Mouse (Mus musculus): Measurements from ENCODE around the gene Myzap.

Gene Myzap

DNA sequence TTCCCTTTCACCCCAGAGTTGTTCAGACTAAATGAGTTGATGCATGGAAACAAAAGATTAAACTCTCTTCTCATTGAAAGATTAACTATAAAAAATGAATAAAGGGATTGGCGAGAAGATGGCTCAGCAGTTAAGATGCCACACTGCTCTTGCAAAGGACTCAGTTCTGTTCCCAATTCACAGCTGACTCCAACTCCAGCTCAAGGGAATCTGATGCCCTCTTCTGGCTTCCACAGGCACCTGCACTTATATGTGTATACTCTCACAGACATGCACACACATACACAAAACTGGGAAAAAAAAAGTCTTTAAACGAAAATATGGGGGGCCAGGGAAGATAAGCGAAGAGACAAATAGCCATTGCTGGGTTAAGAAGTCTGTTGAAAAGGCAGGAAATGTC is 115.6 kb downstream of the Myzap start:
- no peak for DNase-seq

DNA sequence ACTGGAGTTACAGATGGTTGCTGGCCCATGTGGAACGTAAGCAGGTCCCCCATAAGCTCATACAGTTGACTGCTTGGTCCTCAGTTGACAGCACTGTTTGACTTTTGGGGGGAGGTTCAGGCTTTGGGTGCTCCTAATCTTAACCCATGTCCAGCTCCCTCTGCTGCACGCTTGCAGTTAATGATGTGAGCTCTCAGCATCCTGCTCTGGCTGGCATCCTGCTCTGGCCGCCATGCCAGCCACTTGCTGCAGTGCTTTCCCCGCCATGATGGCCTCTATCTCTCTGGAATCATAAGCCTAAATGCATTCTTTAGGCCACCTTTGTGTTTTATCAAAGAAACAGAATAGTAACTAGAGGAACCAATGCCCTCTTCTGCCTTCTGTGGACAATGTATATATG is 116.6 kb downstream of the Myzap start:
- no peak for DNase-seq

DNA sequence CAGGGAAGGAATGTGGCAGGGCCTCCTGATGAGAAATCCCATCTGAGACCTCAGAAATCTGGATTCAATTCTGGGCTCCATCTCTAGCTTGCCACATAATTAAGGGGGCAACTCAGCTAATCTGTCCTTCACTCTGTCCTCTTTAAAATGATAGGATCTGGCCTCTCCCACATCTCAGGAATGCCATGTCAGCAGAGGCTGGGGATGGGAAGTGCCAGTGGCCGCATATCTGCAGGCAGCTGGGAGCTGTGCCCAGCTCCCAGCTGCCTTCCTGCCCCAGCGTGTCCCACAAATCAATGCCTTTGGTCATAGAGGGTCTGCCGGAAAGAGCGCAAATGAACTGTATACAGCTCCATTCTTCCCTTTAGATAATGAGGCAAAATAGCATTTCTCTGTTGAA is 124.7 kb downstream of the Myzap start:
- DNase-seq, result no peak

DNA sequence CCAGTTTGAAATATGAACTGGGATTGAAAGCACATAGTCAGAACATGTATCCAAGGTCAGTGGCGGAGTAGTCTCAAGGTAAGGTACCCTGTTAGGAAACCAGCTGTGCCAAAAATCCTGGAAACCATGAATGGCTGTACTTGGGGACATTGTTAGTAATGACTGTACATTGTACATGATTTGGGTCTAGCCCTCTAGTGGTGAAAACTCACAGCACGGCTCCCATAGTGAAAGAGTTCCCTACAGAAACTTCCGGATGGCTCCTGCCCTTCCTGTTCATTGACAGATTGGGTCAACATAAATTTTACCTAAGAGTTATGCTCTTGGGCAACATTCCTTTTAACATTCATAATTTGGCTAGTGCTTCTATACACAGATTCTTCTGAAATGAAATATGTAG is 126.0 kb downstream of the Myzap start:
- no peak for DNase-seq

DNA sequence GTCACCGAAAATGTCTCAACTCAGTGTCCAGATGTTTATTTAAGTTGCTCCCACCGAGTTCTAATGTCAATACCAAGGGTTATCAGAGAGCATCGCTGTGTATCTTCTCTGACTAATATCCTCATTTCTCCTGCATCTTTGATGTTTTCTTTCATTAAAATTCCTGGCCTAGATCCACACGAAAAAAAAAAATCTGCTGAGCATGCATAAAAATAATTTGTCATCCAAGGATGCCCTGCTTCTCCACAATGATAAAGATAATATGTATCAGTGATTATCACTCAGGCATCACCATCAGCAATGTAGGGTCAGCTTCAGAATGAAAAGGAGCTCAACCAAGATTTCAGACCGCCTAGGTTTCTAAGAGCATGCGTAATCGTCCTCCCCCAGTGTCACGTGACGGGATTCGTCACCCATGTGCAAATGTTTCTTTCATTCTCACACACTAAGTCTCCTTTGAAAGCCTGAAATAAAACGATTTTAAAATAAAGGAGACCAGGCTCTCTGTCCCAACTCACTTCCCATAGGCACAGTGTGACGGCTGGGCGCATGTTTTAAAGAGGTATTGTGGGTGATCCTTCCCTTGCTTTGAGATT is 129.0 kb downstream of the Myzap start:
- no peak for DNase-seq

DNA sequence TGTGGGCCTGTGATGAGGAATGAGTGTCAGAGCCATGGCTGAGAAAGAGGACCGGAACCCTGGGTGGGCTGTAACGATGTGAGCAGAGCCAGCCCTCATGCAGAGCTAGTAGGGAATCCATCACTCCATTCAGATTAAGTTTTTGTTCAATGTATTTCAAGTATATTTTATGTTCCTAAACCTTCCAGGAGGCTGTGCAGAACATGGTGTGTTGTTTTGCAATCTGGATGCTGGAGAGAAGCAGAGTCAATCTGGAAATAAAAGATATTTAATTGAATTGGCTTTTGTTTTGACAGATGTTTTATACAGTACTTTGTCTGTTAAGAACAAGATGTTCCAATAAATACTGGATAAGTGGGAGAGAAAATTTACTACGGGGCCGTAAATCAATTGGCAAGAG is 135.4 kb downstream of the Myzap start:
- no peak for DNase-seq
